Mouse (Mus musculus): Measurements from ENCODE around the gene Col20a1. TPM values are rescaled to one million over a fixed set of nuclear protein-coding genes. Genes with fewer than 3 reads are reported as not detected.
A peak's percentile ranks its signal among the peaks of the same experiment; 100 is the strongest.

Gene Col20a1
- polyA plus RNA-seq, 1 experiment from 2014 or later, result 2.1 TPM

GRCm38 (mm10) chr2:180987432-180988030 lies 1.2 kb downstream of the Col20a1 start:
- peaks cover 8% of the 10 kb centered on the region for H3K4me1 ChIP-seq (ENCODE audit: control insufficient read depth, insufficient read depth, low read length)
- no peaks in the 10 kb centered on the region for H3K9me3 ChIP-seq (ENCODE audit: control insufficient read depth, low read length)
- ATAC-seq (ENCODE audit: insufficient read depth, low FRiP score, low TSS enrichment), result peak; percentile 36
- H3K27ac ChIP-seq (ENCODE audit: low read depth, low read length), result peak overlapping the region; percentile 23; the same call in 1 of the 2 replicates
- no peaks in the 10 kb centered on the region for H3K27me3 ChIP-seq (ENCODE audit: control insufficient read depth, insufficient read depth, low read length)
- H3K9ac ChIP-seq (ENCODE audit: low read length), result no peak overlapping the region
- WGBS, result 36% methylated on average over 5 of the region's 5 CpGs
- H3K4me2 ChIP-seq (ENCODE audit: low read depth), result no peak overlapping the region
- H3K36me3 ChIP-seq (ENCODE audit: control insufficient read depth, insufficient read depth, low read length), result no peaks in the 10 kb centered on the region; the same call in 1 of the 2 replicates
- no peak overlapping the region for H3K4me3 ChIP-seq (ENCODE audit: low read depth, low read length)
- no peak for DNase-seq (ENCODE audit: low spot score)

GRCm38 (mm10) chr2:180988347-180988913 lies 2.1 kb downstream of the Col20a1 start:
- no peak overlapping the region for H3K9ac ChIP-seq (ENCODE audit: low read length)
- H3K27me3 ChIP-seq (ENCODE audit: control insufficient read depth, insufficient read depth, low read length), result no peaks in the 10 kb centered on the region
- H3K4me1 ChIP-seq (ENCODE audit: control insufficient read depth, insufficient read depth, low read length), result peaks cover 8% of the 10 kb centered on the region
- H3K36me3 ChIP-seq (ENCODE audit: control insufficient read depth, insufficient read depth, low read length), result no peaks in the 10 kb centered on the region; the same call in 1 of the 2 replicates
- H3K4me3 ChIP-seq (ENCODE audit: low read depth, low read length), result no peak overlapping the region
- no peaks in the 10 kb centered on the region for H3K9me3 ChIP-seq (ENCODE audit: control insufficient read depth, low read length)
- ATAC-seq (ENCODE audit: insufficient read depth, low FRiP score, low TSS enrichment) (no peak), DNase-seq (ENCODE audit: low spot score) (no peak)
- H3K27ac ChIP-seq (ENCODE audit: low read depth, low read length), result no peak overlapping the region
- H3K4me2 ChIP-seq (ENCODE audit: low read depth), result no peak overlapping the region
- WGBS, result 69% methylated on average over 3 of the region's 3 CpGs

- Histone ChIP-seq H3K9me3 (ENCODE audit: control insufficient read depth, low read length) (no peaks in the 10 kb centered on the region), H3K4me3 (ENCODE audit: low read depth, low read length) (no peak overlapping the region), H3K4me1 (ENCODE audit: control insufficient read depth, insufficient read depth, low read length) (peaks cover 8% of the 10 kb centered on the region), H3K4me2 (ENCODE audit: low read depth) (no peak overlapping the region), H3K27ac (ENCODE audit: low read depth, low read length) (no peak overlapping the region), H3K9ac (ENCODE audit: low read length) (no peak overlapping the region), H3K27me3 (ENCODE audit: control insufficient read depth, insufficient read depth, low read length) (no peaks in the 10 kb centered on the region), H3K36me3 (ENCODE audit: control insufficient read depth, insufficient read depth, low read length) (no peaks in the 10 kb centered on the region)
- WGBS, result 78% methylated on average over 1 of the region's 1 CpGs
- DNase-seq (ENCODE audit: low spot score), result no peak
- no peak for ATAC-seq (ENCODE audit: insufficient read depth, low FRiP score, low TSS enrichment)
These were observed 2.6 kb downstream of the Col20a1 start for GRCm38 (mm10) chr2:180988948-180989347.

- no peak for ATAC-seq (ENCODE audit: insufficient read depth, low FRiP score, low TSS enrichment)
- WGBS, result 78% methylated on average over 4 of the region's 4 CpGs
- Histone ChIP-seq H3K9ac (ENCODE audit: low read length) (no peak overlapping the region), H3K4me2 (ENCODE audit: low read depth) (no peak overlapping the region), H3K27ac (ENCODE audit: low read depth, low read length) (no peak overlapping the region), H3K9me3 (ENCODE audit: control insufficient read depth, low read length) (no peaks in the 10 kb centered on the region), H3K27me3 (ENCODE audit: control insufficient read depth, insufficient read depth, low read length) (no peaks in the 10 kb centered on the region), H3K4me3 (ENCODE audit: low read depth, low read length) (no peak overlapping the region), H3K36me3 (ENCODE audit: control insufficient read depth, insufficient read depth, low read length) (no peaks in the 10 kb centered on the region), H3K4me1 (ENCODE audit: control insufficient read depth, insufficient read depth, low read length) (peaks cover 8% of the 10 kb centered on the region)
- DNase-seq (ENCODE audit: low spot score), result no peak
These were observed 4.0 kb downstream of the Col20a1 start for GRCm38 (mm10) chr2:180990347-180990746.

GRCm38 (mm10) chr2:180994360-180994759 lies 8.0 kb downstream of the Col20a1 start:
- DNase-seq (ENCODE audit: low spot score) (no peak), ATAC-seq (ENCODE audit: insufficient read depth, low FRiP score, low TSS enrichment) (no peak)
- Histone ChIP-seq H3K4me2 (ENCODE audit: low read depth) (no peak overlapping the region), H3K27me3 (ENCODE audit: control insufficient read depth, insufficient read depth, low read length) (no peaks in the 10 kb centered on the region), H3K27ac (ENCODE audit: low read depth, low read length) (no peak overlapping the region), H3K4me3 (ENCODE audit: low read depth, low read length) (no peak overlapping the region), H3K4me1 (ENCODE audit: control insufficient read depth, insufficient read depth, low read length) (no peaks in the 10 kb centered on the region), H3K36me3 (ENCODE audit: control insufficient read depth, insufficient read depth, low read length) (no peaks in the 10 kb centered on the region), H3K9me3 (ENCODE audit: control insufficient read depth, low read length) (no peaks in the 10 kb centered on the region), H3K9ac (ENCODE audit: low read length) (no peak overlapping the region)
- WGBS, result 86% methylated on average over 2 of the region's 2 CpGs

GRCm38 (mm10) chr2:180995457-180995856 lies 9.1 kb downstream of the Col20a1 start:
- no peak for ATAC-seq (ENCODE audit: insufficient read depth, low FRiP score, low TSS enrichment)
- no peak overlapping the region for H3K27ac ChIP-seq (ENCODE audit: low read depth, low read length)
- no peak for DNase-seq (ENCODE audit: low spot score)
- no peaks in the 10 kb centered on the region for H3K4me1 ChIP-seq (ENCODE audit: control insufficient read depth, insufficient read depth, low read length)
- no peaks in the 10 kb centered on the region for H3K27me3 ChIP-seq (ENCODE audit: control insufficient read depth, insufficient read depth, low read length)
- H3K9ac ChIP-seq (ENCODE audit: low read length), result no peak overlapping the region
- no peak overlapping the region for H3K4me3 ChIP-seq (ENCODE audit: low read depth, low read length)
- H3K9me3 ChIP-seq (ENCODE audit: control insufficient read depth, low read length), result no peaks in the 10 kb centered on the region
- 70% methylated on average over 4 of the region's 4 CpGs for WGBS
- no peaks in the 10 kb centered on the region for H3K36me3 ChIP-seq (ENCODE audit: control insufficient read depth, insufficient read depth, low read length)
- no peak overlapping the region for H3K4me2 ChIP-seq (ENCODE audit: low read depth)

GRCm38 (mm10) chr2:180996436-180996835 lies 10.1 kb downstream of the Col20a1 start:
- no peaks in the 10 kb centered on the region for H3K36me3 ChIP-seq (ENCODE audit: control insufficient read depth, insufficient read depth, low read length)
- no peak overlapping the region for H3K4me2 ChIP-seq (ENCODE audit: low read depth)
- peak; percentile 42; the same call in 1 of the 2 replicates for ATAC-seq (ENCODE audit: insufficient read depth, low FRiP score, low TSS enrichment)
- no peak overlapping the region for H3K9ac ChIP-seq (ENCODE audit: low read length)
- WGBS, result 23% methylated on average over 5 of the region's 5 CpGs
- H3K4me1 ChIP-seq (ENCODE audit: control insufficient read depth, insufficient read depth, low read length), result no peaks in the 10 kb centered on the region
- H3K4me3 ChIP-seq (ENCODE audit: low read depth, low read length), result no peak overlapping the region
- no peak overlapping the region for H3K27ac ChIP-seq (ENCODE audit: low read depth, low read length)
- DNase-seq (ENCODE audit: low spot score), result peak; percentile 35
- H3K9me3 ChIP-seq (ENCODE audit: control insufficient read depth, low read length), result no peaks in the 10 kb centered on the region
- no peaks in the 10 kb centered on the region for H3K27me3 ChIP-seq (ENCODE audit: control insufficient read depth, insufficient read depth, low read length)

GRCm38 (mm10) chr2:180996905-180997304 lies 10.6 kb downstream of the Col20a1 start:
- H3K27ac ChIP-seq (ENCODE audit: low read depth, low read length), result no peak overlapping the region
- 71% methylated on average over 3 of the region's 3 CpGs for WGBS
- H3K4me3 ChIP-seq (ENCODE audit: low read depth, low read length), result no peak overlapping the region
- no peaks in the 10 kb centered on the region for H3K27me3 ChIP-seq (ENCODE audit: control insufficient read depth, insufficient read depth, low read length)
- DNase-seq (ENCODE audit: low spot score) (no peak), ATAC-seq (ENCODE audit: insufficient read depth, low FRiP score, low TSS enrichment) (no peak)
- no peaks in the 10 kb centered on the region for H3K36me3 ChIP-seq (ENCODE audit: control insufficient read depth, insufficient read depth, low read length)
- no peak overlapping the region for H3K9ac ChIP-seq (ENCODE audit: low read length)
- H3K9me3 ChIP-seq (ENCODE audit: control insufficient read depth, low read length), result no peaks in the 10 kb centered on the region
- H3K4me1 ChIP-seq (ENCODE audit: control insufficient read depth, insufficient read depth, low read length), result no peaks in the 10 kb centered on the region
- no peak overlapping the region for H3K4me2 ChIP-seq (ENCODE audit: low read depth)

GRCm38 (mm10) chr2:181007054-181007453 lies 20.7 kb downstream of the Col20a1 start:
- 19% methylated on average over 4 of the region's 4 CpGs for WGBS
- ATAC-seq (ENCODE audit: insufficient read depth, low FRiP score, low TSS enrichment) (no peak), DNase-seq (ENCODE audit: low spot score) (no peak)
- Histone ChIP-seq H3K4me1 (ENCODE audit: control insufficient read depth, insufficient read depth, low read length) (no peaks in the 10 kb centered on the region), H3K4me3 (ENCODE audit: low read depth, low read length) (no peak overlapping the region), H3K36me3 (ENCODE audit: control insufficient read depth, insufficient read depth, low read length) (no peaks in the 10 kb centered on the region), H3K9me3 (ENCODE audit: control insufficient read depth, low read length) (no peaks in the 10 kb centered on the region), H3K9ac (ENCODE audit: low read length) (no peak overlapping the region), H3K4me2 (ENCODE audit: low read depth) (no peak overlapping the region), H3K27me3 (ENCODE audit: control insufficient read depth, insufficient read depth, low read length) (no peaks in the 10 kb centered on the region), H3K27ac (ENCODE audit: low read depth, low read length) (no peak overlapping the region)

Measured in neural tube, embryonic 11.5 days (tissue).